Mouse (Mus musculus) ovary, postnatal 14 days (tissue): Measurements from ENCODE around the gene Trim67.

Source experiments
- DNase-seq: peaks from one replicate; pipeline ENCODE4 v3.0.0; 2022; ENCODE audit warnings: low spot score

The Trim67 gene

GRCm38 (mm10) chr8:124878141-124878540, 85.2 kb downstream of the Trim67 start:
- no peak for DNase-seq

GRCm38 (mm10) chr8:124878946-124879526, 86.1 kb downstream of the Trim67 start:
- no peak for DNase-seq
